Mouse (Mus musculus) heart, embryonic 10.5 days (tissue): Measurements from ENCODE around the gene Trmt2b. TPM values are rescaled to one million over a fixed set of nuclear protein-coding genes. Genes with fewer than 3 reads are reported as not detected.
A peak's percentile ranks its signal among the peaks of the same experiment; 100 is the strongest.

ENCODE experiments used
- DNase-seq: peaks from one replicate; pipeline ENCODE4 v3.0.0-alpha.2; 2017; ENCODE audit warnings: low spot score
- H3K27ac ChIP-seq: fragments of 300-500 bp; sonication (generic); 2 replicates; pipeline ENCODE4 v1.5.1; 2016; ENCODE audit warnings: mild to moderate bottlenecking
- H3K27me3 ChIP-seq: fragments of 300-500 bp; sonication (generic); 2 replicates; pipeline ENCODE4 v1.6.1; 2016; ENCODE audit warnings: mild to moderate bottlenecking; ENCODE audit not compliant: poor library complexity, insufficient read depth, severe bottlenecking
- H3K36me3 ChIP-seq: fragments of 300-500 bp; sonication (generic); 2 replicates; pipeline ENCODE4 v1.6.1; 2016; ENCODE audit warnings: mild to moderate bottlenecking, moderate library complexity
- H3K4me1 ChIP-seq: fragments of 300-500 bp; sonication (generic); 2 replicates; pipeline ENCODE4 v1.6.1; 2016; ENCODE audit warnings: mild to moderate bottlenecking
- H3K4me3 ChIP-seq: fragments of 300-500 bp; sonication (generic); 2 replicates; pipeline ENCODE4 v1.5.1; 2016; ENCODE audit warnings: mild to moderate bottlenecking, moderate library complexity
- H3K9me3 ChIP-seq: fragments of 300-500 bp; sonication (generic); 2 replicates; pipeline ENCODE4 v1.6.1; 2016; ENCODE audit warnings: mild to moderate bottlenecking, moderate library complexity
- WGBS: fragments of 180-500 bp; shearing (Covaris S2); methylation state at CpG from one replicate; pipeline ENCODE4 v1.1.7; 2016; 5-methylcytosine and 5-hydroxymethylcytosine counted together
- polyA plus RNA-seq: library from polyadenylated mRNA; unstranded; fragments of >200 nt; fragmentation: Nextera tagmentation; extraction: Ambion mirVana; gene quantifications from 2 replicates; pipeline ENCODE4 v1.2.1, GENCODE M21; 2016

Trmt2b gene
- polyA plus RNA-seq, 1 experiment from 2014 or later = 20.7 TPM

DNA sequence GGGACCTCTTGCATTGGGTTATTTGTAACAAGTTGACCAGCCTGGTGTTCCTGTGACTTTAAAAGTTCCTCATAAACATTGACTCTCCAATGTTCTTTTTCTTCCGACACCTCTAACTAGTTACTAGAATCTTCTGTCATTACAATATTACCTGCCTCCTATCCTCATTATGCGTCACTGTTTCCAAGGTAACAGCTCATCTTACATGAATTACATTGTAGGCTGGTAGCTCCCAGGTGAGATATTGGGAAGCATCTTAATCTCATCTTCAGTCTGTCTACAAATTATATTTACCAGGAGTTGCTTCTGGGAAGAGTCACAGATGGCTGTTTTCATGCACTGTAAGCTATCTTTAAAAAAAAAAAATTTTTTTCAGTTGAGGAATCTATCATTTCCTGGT lies 8.3 kb upstream of the Trmt2b start:
- DNase-seq = no peak
- H3K27me3 ChIP-seq = no peaks in the 10 kb centered on the region
- H3K4me3 ChIP-seq = no peak overlapping the region
- WGBS = 76% methylated on average over 2 of the region's 2 CpGs
- H3K27ac ChIP-seq = no peak overlapping the region
- H3K36me3 ChIP-seq = no peaks in the 10 kb centered on the region
- H3K9me3 ChIP-seq = no peaks in the 10 kb centered on the region
- H3K4me1 ChIP-seq = no peaks in the 10 kb centered on the region

DNA sequence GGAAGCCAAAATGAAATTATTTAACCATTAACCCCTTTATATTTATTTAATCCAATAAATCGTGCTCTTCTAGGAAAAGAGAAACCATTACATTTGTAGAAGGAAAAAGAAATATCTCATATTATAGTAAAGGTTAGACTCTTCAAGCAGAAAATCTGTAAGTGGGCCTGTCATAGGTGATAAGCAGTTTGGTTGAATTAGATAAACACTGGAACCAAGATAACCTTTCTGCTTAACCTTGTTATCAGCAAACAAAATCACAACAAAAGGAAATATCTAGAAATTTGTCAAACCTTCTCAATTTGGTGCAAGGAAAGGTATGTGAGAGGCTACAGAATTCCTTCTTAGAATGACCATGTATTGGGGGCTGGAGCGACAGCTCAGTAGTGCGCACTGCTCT lies 3.7 kb upstream of the Trmt2b start:
- Histone ChIP-seq H3K27me3 (no peaks in the 10 kb centered on the region), H3K27ac (no peak overlapping the region), H3K9me3 (no peaks in the 10 kb centered on the region), H3K4me3 (no peak overlapping the region), H3K4me1 (no peaks in the 10 kb centered on the region), H3K36me3 (no peaks in the 10 kb centered on the region)
- 77% methylated on average over 3 of the region's 3 CpGs for WGBS
- DNase-seq = no peak

- 30% methylated on average over 6 of the region's 6 CpGs for whole genome bisulfite sequencing
- H3K4me1 ChIP-seq = no peaks in the 10 kb centered on the region
- peak overlapping the region; percentile 55 for H3K4me3 ChIP-seq
- no peaks in the 10 kb centered on the region for H3K27me3 ChIP-seq
- DNase-seq = no peak
- H3K36me3 ChIP-seq = no peaks in the 10 kb centered on the region
- H3K9me3 ChIP-seq = no peaks in the 10 kb centered on the region
- H3K27ac ChIP-seq = peak overlapping the region; percentile 84
These were observed 1.1 kb downstream of the Trmt2b start for GRCm38 (mm10) chrX:134275715-134276114.

- 87% methylated on average over 11 of the region's 11 CpGs for WGBS
- H3K9me3 ChIP-seq = no peaks in the 10 kb centered on the region
- H3K4me1 ChIP-seq = no peaks in the 10 kb centered on the region
- H3K27ac ChIP-seq = no peak overlapping the region
- no peak for DNase-seq
- peaks cover 24% of the 10 kb centered on the region; the same call in 1 of the 2 replicates for H3K36me3 ChIP-seq
- H3K27me3 ChIP-seq = no peaks in the 10 kb centered on the region
- no peak overlapping the region for H3K4me3 ChIP-seq
These were observed 14.7 kb downstream of the Trmt2b start for GRCm38 (mm10) chrX:134262129-134262528.

- no peak for DNase-seq
- Histone ChIP-seq H3K9me3 (no peaks in the 10 kb centered on the region), H3K27me3 (no peaks in the 10 kb centered on the region), H3K27ac (no peak overlapping the region), H3K4me3 (no peak overlapping the region), H3K4me1 (no peaks in the 10 kb centered on the region), H3K36me3 (peaks cover 22% of the 10 kb centered on the region; the same call in 1 of the 2 replicates)
- 73% methylated on average over 5 of the region's 5 CpGs for WGBS
These were observed 15.6 kb downstream of the Trmt2b start for GRCm38 (mm10) chrX:134261191-134261590.

GRCm38 (mm10) chrX:134248202-134248601 lies 28.6 kb downstream of the Trmt2b start:
- no peaks in the 10 kb centered on the region for H3K27me3 ChIP-seq
- WGBS = 49% methylated on average over 2 of the region's 2 CpGs
- no peaks in the 10 kb centered on the region for H3K4me1 ChIP-seq
- H3K4me3 ChIP-seq = no peak overlapping the region
- H3K27ac ChIP-seq = no peak overlapping the region
- no peak for DNase-seq
- H3K9me3 ChIP-seq = no peaks in the 10 kb centered on the region
- H3K36me3 ChIP-seq = peaks cover 20% of the 10 kb centered on the region; the same call in 1 of the 2 replicates

GRCm38 (mm10) chrX:134245946-134246345 lies 30.8 kb downstream of the Trmt2b start:
- H3K27ac ChIP-seq = no peak overlapping the region
- WGBS = 88% methylated on average over 10 of the region's 10 CpGs
- no peak for DNase-seq
- H3K4me3 ChIP-seq = no peak overlapping the region
- H3K36me3 ChIP-seq = peaks cover 22% of the 10 kb centered on the region; the same call in 1 of the 2 replicates
- H3K27me3 ChIP-seq = no peaks in the 10 kb centered on the region
- no peaks in the 10 kb centered on the region for H3K9me3 ChIP-seq
- H3K4me1 ChIP-seq = no peaks in the 10 kb centered on the region

GRCm38 (mm10) chrX:134238266-134238665 lies 38.5 kb downstream of the Trmt2b start:
- no peak for DNase-seq
- Histone ChIP-seq H3K27me3 (no peaks in the 10 kb centered on the region), H3K27ac (no peak overlapping the region), H3K36me3 (peaks cover 33% of the 10 kb centered on the region; the same call in 1 of the 2 replicates), H3K4me3 (no peak overlapping the region), H3K4me1 (no peaks in the 10 kb centered on the region), H3K9me3 (no peaks in the 10 kb centered on the region)
- 83% methylated on average over 10 of the region's 10 CpGs for WGBS

DNA sequence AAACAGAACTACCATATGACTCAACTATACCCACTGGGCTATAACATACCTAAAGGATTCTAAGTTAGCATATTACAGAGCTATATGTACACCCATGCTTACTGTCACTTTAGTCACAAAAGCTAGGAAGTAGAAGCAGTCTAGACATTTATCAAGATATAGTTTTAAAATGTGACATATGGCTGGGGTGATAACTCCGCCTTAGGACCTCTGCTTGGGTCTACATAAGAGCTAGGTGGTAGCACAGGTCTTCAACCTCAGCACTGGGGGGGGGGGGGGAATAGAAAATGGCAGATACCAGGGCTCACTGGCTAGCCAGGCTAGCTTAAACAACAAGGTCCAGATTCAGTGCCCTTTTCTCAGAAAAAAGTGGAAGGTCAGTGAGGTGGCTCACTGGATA lies 43.7 kb downstream of the Trmt2b start:
- H3K9me3 ChIP-seq = no peaks in the 10 kb centered on the region
- H3K36me3 ChIP-seq = 0 out of 2 replicates have a peak, but pooled peaks cover 1% of the 10 kb centered on the region
- no peak for DNase-seq
- no peaks in the 10 kb centered on the region for H3K27me3 ChIP-seq
- no peak overlapping the region for H3K4me3 ChIP-seq
- H3K27ac ChIP-seq = no peak overlapping the region
- H3K4me1 ChIP-seq = no peaks in the 10 kb centered on the region
- 76% methylated on average over 1 of the region's 1 CpGs for WGBS

- DNase-seq = no peak
- 69% methylated on average over 4 of the region's 4 CpGs for WGBS
- no peaks in the 10 kb centered on the region for H3K9me3 ChIP-seq
These were observed 54.9 kb downstream of the Trmt2b start, which contains the start of gene Nox1 for GRCm38 (mm10) chrX:134221856-134222255. TSS of gene Nox1 (minus strand) at chrX:134221956.

GRCm38 (mm10) chrX:134220618-134221017 lies 56.2 kb downstream of the Trmt2b start:
- H3K4me1 ChIP-seq = no peaks in the 10 kb centered on the region
- H3K36me3 ChIP-seq = peaks cover 5% of the 10 kb centered on the region; the same call in 1 of the 2 replicates
- 36% methylated on average over 3 of the region's 3 CpGs for WGBS
- no peaks in the 10 kb centered on the region for H3K27me3 ChIP-seq
- no peaks in the 10 kb centered on the region for H3K9me3 ChIP-seq
- no peak overlapping the region for H3K4me3 ChIP-seq
- no peak overlapping the region for H3K27ac ChIP-seq
- DNase-seq = no peak

More at GRCm38 (mm10) chrX:134221856-134222255, 54.9 kb downstream of the Trmt2b start, which contains the start of gene Nox1:
- Histone ChIP-seq H3K36me3 (peaks cover 5% of the 10 kb centered on the region; the same call in 1 of the 2 replicates), H3K27ac (no peak within 1 kb of the TSS), H3K4me1 (no peaks in the 10 kb centered on the region), H3K27me3 (no peaks in the 10 kb centered on the region), H3K4me3 (no peak within 1 kb of the TSS)

DNA sequence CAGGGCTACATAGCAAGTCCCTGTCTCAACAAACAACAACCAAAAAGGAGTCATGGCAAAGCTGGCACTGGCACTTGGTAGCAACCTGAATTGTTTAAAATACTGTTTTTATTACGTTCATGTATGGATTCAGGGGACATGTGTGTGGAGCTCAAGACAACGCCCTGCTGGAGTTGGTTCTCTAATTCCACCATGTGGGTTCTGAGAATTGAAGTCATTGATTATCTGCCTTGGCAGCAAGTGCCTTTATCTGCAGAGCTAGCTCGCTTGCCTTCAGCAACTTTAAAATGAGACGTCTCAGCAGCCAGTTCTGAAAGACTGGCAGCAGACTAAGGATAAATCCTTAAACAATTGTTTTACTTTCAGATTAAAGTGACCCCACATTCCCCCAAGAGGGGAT lies 58.6 kb downstream of the Trmt2b start:
- 57% methylated on average over 4 of the region's 4 CpGs for WGBS
- no peaks in the 10 kb centered on the region for H3K36me3 ChIP-seq
- no peak overlapping the region for H3K4me3 ChIP-seq
- no peaks in the 10 kb centered on the region for H3K4me1 ChIP-seq
- H3K9me3 ChIP-seq = no peaks in the 10 kb centered on the region
- H3K27ac ChIP-seq = no peak overlapping the region
- no peak for DNase-seq
- no peaks in the 10 kb centered on the region for H3K27me3 ChIP-seq

DNA sequence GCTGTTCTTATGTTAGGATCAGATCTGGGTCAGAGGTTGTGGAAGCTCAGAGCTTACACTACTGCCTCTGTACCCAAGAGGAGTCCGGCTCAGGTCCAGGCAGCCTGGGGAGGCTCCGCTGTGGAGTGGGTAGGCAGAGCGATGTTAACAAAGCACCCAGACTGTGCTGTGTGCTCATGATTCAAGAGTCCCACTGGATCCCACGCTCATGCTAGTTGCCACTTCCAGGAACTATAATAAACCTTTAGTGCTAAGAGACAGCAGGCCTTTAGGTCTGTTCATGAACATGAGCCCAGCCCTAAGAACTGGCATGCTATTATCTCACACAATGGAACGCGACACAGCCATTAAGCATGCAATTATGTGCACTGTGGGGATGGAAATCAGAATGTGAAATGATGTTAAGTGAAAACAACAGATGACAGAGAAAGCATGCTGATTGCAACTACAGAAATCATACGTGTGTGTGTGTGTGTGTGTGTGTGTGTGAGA lies 65.6 kb downstream of the Trmt2b start:
- H3K36me3 ChIP-seq = no peaks in the 10 kb centered on the region
- H3K9me3 ChIP-seq = no peaks in the 10 kb centered on the region
- H3K27ac ChIP-seq = no peak overlapping the region
- no peaks in the 10 kb centered on the region for H3K27me3 ChIP-seq
- DNase-seq = no peak
- H3K4me3 ChIP-seq = no peak overlapping the region
- H3K4me1 ChIP-seq = no peaks in the 10 kb centered on the region
- 88% methylated on average over 7 of the region's 7 CpGs for WGBS

DNA sequence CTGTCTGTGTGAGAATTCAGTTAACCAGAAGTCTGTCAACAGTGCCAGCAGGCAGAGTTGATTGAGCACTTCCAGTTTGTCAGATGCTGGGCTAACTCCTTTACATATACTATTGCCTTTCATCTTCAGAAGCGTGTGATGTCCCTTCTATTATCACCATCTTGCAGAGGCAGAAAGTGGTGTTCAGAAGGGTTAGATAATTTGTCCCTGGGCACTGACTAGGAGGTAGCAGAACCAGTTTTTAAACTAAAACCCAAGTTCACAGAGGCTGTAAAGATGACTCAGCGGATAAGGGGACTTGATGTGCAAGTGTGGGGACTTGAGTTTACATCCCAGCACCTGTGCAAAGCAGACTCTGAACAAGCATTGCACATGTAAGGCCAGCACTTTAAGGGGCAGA lies 68.3 kb downstream of the Trmt2b start:
- H3K27me3 ChIP-seq = no peaks in the 10 kb centered on the region
- H3K4me1 ChIP-seq = no peaks in the 10 kb centered on the region
- 65% methylated on average over 2 of the region's 2 CpGs for WGBS
- no peaks in the 10 kb centered on the region for H3K36me3 ChIP-seq
- no peak overlapping the region for H3K4me3 ChIP-seq
- DNase-seq = no peak
- H3K9me3 ChIP-seq = no peaks in the 10 kb centered on the region
- H3K27ac ChIP-seq = no peak overlapping the region
